18 mouse cellular contexts compared by ENCODE assay signal in genomic region chr11:31756355-31757145, GRCm38 (mm10).
DNase-seq lines count a peak whose midpoint lies in the region; ATAC-seq and TF ChIP-seq lines count a peak whose summit lies in the region.
"Had no signal": no experiment of that assay in that cellular context is flagged by ENCODE, and none has a peak within 500 bp of the region (broad histone marks: within the 10 kb centered on the region; RNA-seq: fewer than 3 reads in every experiment).

No protein-coding gene starts in this region.

- no peak for TF ChIP-seq CTCF in kidney, adult 2 months (conservative IDR thresholded peaks at IDR 0.05; ENCODE audit: insufficient read depth, insufficient read length, low read depth, low read length)
- TF ChIP-seq CTCF in left cerebral cortex, adult 2 months (IDR thresholded peaks at IDR 0.05): no peak

- no peak overlapping the region for H3K4me3 ChIP-seq in kidney, adult 2 months (ENCODE audit: insufficient read depth, low read depth, low read length)
- no peak overlapping the region for H3K4me3 ChIP-seq in left cerebral cortex, adult 2 months
- H3K4me3 ChIP-seq: embryonic facial prominence, embryonic 10.5 days; heart, adult 2 months; hindbrain, embryonic 15.5 days; midbrain, embryonic 10.5 days; stomach, embryonic 15.5 days had no signal

- TF ChIP-seq POLR2A in kidney, adult 2 months (IDR thresholded peaks at IDR 0.05; ENCODE audit: low read depth, low read length): no peak

- peaks cover 4% of the 10 kb centered on the region for H3K4me1 ChIP-seq in kidney, adult 2 months (ENCODE audit: control insufficient read depth, insufficient read depth, low read length)
- H3K4me1 ChIP-seq: stomach, embryonic 15.5 days had no signal

- intact Hi-C loops in left cerebral cortex, adult 2 months (cut with DNase I): no loop called here
- intact Hi-C loops in left cerebral cortex, postnatal 14 days (cut with DNase I): no loop called here

- ATAC-seq in megakaryocyte progenitor cell, adult 5-6 weeks (replicated peaks; ENCODE audit: poor library complexity): no peak

- H3K36me3 ChIP-seq in kidney, adult 2 months (ENCODE audit: control insufficient read depth, insufficient read depth, low read length): no peaks in the 10 kb centered on the region
- H3K36me3 ChIP-seq: embryonic facial prominence, embryonic 10.5 days; hindbrain, embryonic 15.5 days; midbrain, embryonic 10.5 days; stomach, embryonic 15.5 days had no signal

- no peaks in the 10 kb centered on the region for H3K27me3 ChIP-seq in kidney, adult 2 months (replicated peaks; ENCODE audit: control insufficient read depth, insufficient read depth, low read length)
- H3K27me3 ChIP-seq: hindbrain, embryonic 15.5 days; stomach, embryonic 15.5 days had no signal

- peak; percentile 67 for DNase-seq in kidney, adult 2 months
- no peak for DNase-seq in kidney, adult 11 months
- no peak for DNase-seq in left cerebral cortex, adult 2 months (ENCODE audit: extremely low spot score in 1 of 2, low spot score in 2 of 2)
- DNase-seq in left cerebral cortex, postnatal 14 days (ENCODE audit: low spot score in 2 of 2): no peak
- DNase-seq in brain, adult 2 months (ENCODE audit: low read depth, low spot score): peak; percentile 66
- DNase-seq in layer of hippocampus, postnatal 36 days: peak; percentile 36 to 52
- DNase-seq: adrenal gland, postnatal 36 days; B cell, adult 2 months; cerebellum, adult 2 months; heart, adult 2 months; heart, postnatal 4 days; liver; right cerebral cortex, postnatal 25 days had no signal

- WGBS in kidney, adult 2 months: 76% methylated on average over 10 of the region's 10 CpGs

- 0 out of 2 replicates have a peak overlapping the region, but pooled peaks have one; percentile 7 for H3K27ac ChIP-seq in kidney, adult 2 months (ENCODE audit: insufficient read depth, low read depth, low read length)
- peak overlapping the region; percentile 89 for H3K27ac ChIP-seq in left cerebral cortex, adult 2 months
- H3K27ac ChIP-seq: embryonic facial prominence, embryonic 10.5 days; heart, adult 2 months; hindbrain, embryonic 15.5 days; midbrain, embryonic 10.5 days; stomach, embryonic 15.5 days had no signal

Comparison
In these comparisons a context has a peak if more than half of its experiments do, and no peak if none do; other contexts are left out.
1. DNase-seq: peak in kidney, adult 2 months (single experiment), brain, adult 2 months (single experiment) and layer of hippocampus, postnatal 36 days (2 of 2); none in kidney, adult 11 months (single experiment), left cerebral cortex, adult 2 months (0 of 2) and left cerebral cortex, postnatal 14 days (0 of 2).